Mouse (Mus musculus) lung, adult 2 months (tissue): ENCODE results near the gene Atg13. TPM values are rescaled to one million over a fixed set of nuclear protein-coding genes. Genes with fewer than 3 reads are reported as not detected.

ENCODE experiments used
- DNase-seq: peaks from one replicate; pipeline ENCODE4 v3.0.0; 2022
- H3K4me1 ChIP-seq: fragments of 200-500 bp; 2 replicates; pipeline ENCODE4 v1.6.1; 2011; ENCODE audit warnings: low read length; ENCODE audit not compliant: control insufficient read depth, insufficient read depth
- H3K4me3 ChIP-seq: fragments of 200-500 bp; replicated peaks from 2 replicates; pipeline ENCODE3; 2011; ENCODE audit warnings: low read depth, mild to moderate bottlenecking, control low read depth, low read length; ENCODE audit errors: extremely low read depth
- CTCF ChIP-seq: fragments of 200-500 bp; IDR thresholded peaks from 2 replicates; pipeline ENCODE4 v1.5.1; 2011; ENCODE audit warnings: mild to moderate bottlenecking, low read length, control low read depth; ENCODE audit not compliant: insufficient read depth
- POLR2A ChIP-seq: fragments of 200-500 bp; IDR thresholded peaks from 2 replicates; pipeline ENCODE4 v1.6.1; 2011; ENCODE audit warnings: low read depth, mild to moderate bottlenecking, control low read depth, low read length, borderline replicate concordance; ENCODE audit errors: extremely low read depth
- WGBS: fragments of 180-500 bp; shearing (Covaris S2); methylation state at CpG from one replicate; pipeline ENCODE4 v1.1.7; 2018; 5-methylcytosine and 5-hydroxymethylcytosine counted together
- polyA plus RNA-seq: library from polyadenylated mRNA; depleted of rRNA; stranded (reverse); fragments of >200 nt; gene quantifications from 2 replicates; pipeline ENCODE4 v1.2.3, GENCODE M21; 2012

Atg13 gene
- polyA plus RNA-seq, 1 experiment = 40.4 TPM

GRCm38 (mm10) chr2:91649553-91650359, 60.6 kb downstream of the Atg13 start, which contains the start of the genes Zfp408 and Arhgap1:
Zfp408 (minus strand) TSS chr2:91649791.
Arhgap1 (plus strand) TSS chr2:91649860.
- peak; percentile 95 for DNase-seq
- WGBS = under 1% methylated on average over 44 of the region's 44 CpGs
- peak within 1 kb of the TSS; percentile 98 for H3K4me3 ChIP-seq
- 0 out of 2 replicates have a peak, but pooled peaks cover 2% of the 10 kb centered on the region for H3K4me1 ChIP-seq
- TF ChIP-seq POLR2A (peak; percentile 74; the same call in 1 of the 2 replicates), CTCF (no peak)

GRCm38 (mm10) chr2:91649152-91649551, 61.2 kb downstream of the Atg13 start:
- H3K4me3 ChIP-seq = peak overlapping the region; percentile 98
- H3K4me1 ChIP-seq = 0 out of 2 replicates have a peak, but pooled peaks cover 2% of the 10 kb centered on the region
- WGBS = 4% methylated on average over 15 of the region's 15 CpGs
- TF ChIP-seq POLR2A (no peak), CTCF (no peak)
- peak; percentile 24 for DNase-seq

GRCm38 (mm10) chr2:91646733-91647132, 63.6 kb downstream of the Atg13 start:
- 34% methylated on average over 1 of the region's 1 CpGs for WGBS
- Histone ChIP-seq H3K4me3 (no peak overlapping the region), H3K4me1 (0 out of 2 replicates have a peak, but pooled peaks cover under 1% of the 10 kb centered on the region)
- TF ChIP-seq POLR2A (no peak), CTCF (peak; percentile 75)
- peak; percentile 50 for DNase-seq

- DNase-seq = no peak
- TF ChIP-seq CTCF (no peak), POLR2A (no peak)
- Histone ChIP-seq H3K4me3 (no peak overlapping the region), H3K4me1 (no peaks in the 10 kb centered on the region)
- 86% methylated on average over 11 of the region's 11 CpGs for WGBS
These were observed 64.6 kb downstream of the Atg13 start for GRCm38 (mm10) chr2:91645811-91646210.

- H3K4me1 ChIP-seq = no peaks in the 10 kb centered on the region
- 97% methylated on average over 15 of the region's 15 CpGs for WGBS
- no peak overlapping the region for H3K4me3 ChIP-seq
- no peak for DNase-seq
- TF ChIP-seq POLR2A (no peak), CTCF (no peak)
These were observed 65.0 kb downstream of the Atg13 start for GRCm38 (mm10) chr2:91645354-91645753.

GRCm38 (mm10) chr2:91644021-91644420, 66.4 kb downstream of the Atg13 start:
- 92% methylated on average over 11 of the region's 11 CpGs for WGBS
- DNase-seq = no peak

GRCm38 (mm10) chr2:91642825-91643415, 67.5 kb downstream of the Atg13 start:
- DNase-seq = no peak
- Histone ChIP-seq H3K4me1 (no peaks in the 10 kb centered on the region), H3K4me3 (no peak overlapping the region)
- no peak for TF ChIP-seq POLR2A
- 82% methylated on average over 2 of the region's 2 CpGs for WGBS

More at GRCm38 (mm10) chr2:91644021-91644420, 66.4 kb downstream of the Atg13 start:
- H3K4me1 ChIP-seq = no peaks in the 10 kb centered on the region
- TF ChIP-seq POLR2A (no peak), CTCF (no peak)
- H3K4me3 ChIP-seq = no peak overlapping the region

GRCm38 (mm10) chr2:91638931-91639330, 71.4 kb downstream of the Atg13 start:
- H3K4me1 ChIP-seq = no peaks in the 10 kb centered on the region
- 57% methylated on average over 6 of the region's 6 CpGs for WGBS
- TF ChIP-seq CTCF (no peak), POLR2A (no peak)
- no peak overlapping the region for H3K4me3 ChIP-seq
- DNase-seq = no peak

GRCm38 (mm10) chr2:91636727-91637338, 73.5 kb downstream of the Atg13 start:
- DNase-seq = no peak
- WGBS = 65% methylated on average over 5 of the region's 5 CpGs
- H3K4me1 ChIP-seq = no peaks in the 10 kb centered on the region
- H3K4me3 ChIP-seq = no peak overlapping the region
- TF ChIP-seq POLR2A (no peak), CTCF (no peak)

GRCm38 (mm10) chr2:91636229-91636628, 74.1 kb downstream of the Atg13 start, which contains the start of gene F2:
F2 (minus strand) TSS chr2:91636414.
- TF ChIP-seq POLR2A = no peak
- TF ChIP-seq CTCF = no peak
- no peak for DNase-seq
- no peaks in the 10 kb centered on the region for H3K4me1 ChIP-seq
- no peak within 1 kb of the TSS for H3K4me3 ChIP-seq
- WGBS = 77% methylated on average over 8 of the region's 8 CpGs
